Mouse (Mus musculus) erythroblast, adult 5-6 weeks (primary cell): Measurements from ENCODE around the gene Rap1b. TPM values are rescaled to one million over a fixed set of nuclear protein-coding genes. Genes with fewer than 3 reads are reported as not detected.
A peak's percentile ranks its signal among the peaks of the same experiment; 100 is the strongest.

Source experiments
- ATAC-seq: replicated peaks from 2 replicates; pipeline ENCODE4 v1.8.0; 2016; ENCODE audit warnings: moderate number of reproducible peaks, mild to moderate bottlenecking, moderate TSS enrichment, inconsistent platforms; ENCODE audit not compliant: poor library complexity, low FRiP score, severe bottlenecking
- total RNA-seq, 2 experiments: library from RNA; stranded (forward) in 1 of 2; stranded (reverse) in 1 of 2; fragments of 150-400 nt in 1 of 2; fragments of 200-764, 138-1000 nt in 1 of 2; gene quantifications; 2 replicates each; pipeline versions ENCODE4 v1.2.3 to v1.2.4; 2015 to 2017; ENCODE audit warnings: low replicate concordance in 2 of 2

The Rap1b gene
- total RNA-seq, 2 experiments from 2014 or later = 33.7 to 134 TPM

DNA sequence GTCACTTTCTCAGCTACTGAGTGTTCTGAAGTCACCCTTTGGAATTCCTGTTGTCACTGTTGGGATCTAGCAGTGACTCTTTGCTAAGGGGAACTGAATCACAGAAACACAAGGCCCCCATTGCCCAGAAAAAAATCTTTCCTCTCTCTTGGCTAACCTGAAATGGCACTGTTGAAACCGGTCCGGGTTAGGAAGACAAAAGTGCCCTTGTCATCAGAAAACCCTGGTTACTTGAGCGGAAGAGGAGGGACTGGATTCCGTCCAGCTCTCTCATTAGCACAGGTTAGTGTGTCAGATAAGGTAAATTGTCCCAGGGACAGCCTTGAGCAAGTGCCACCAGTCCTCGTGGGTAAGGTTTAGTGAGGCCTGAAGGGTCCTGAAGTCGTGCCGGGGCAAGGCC, 14.5 kb upstream of the Rap1b start:
- no peak for ATAC-seq

- no peak for ATAC-seq
Observed at GRCm38 (mm10) chr10:117859800-117860199, 14.0 kb upstream of the Rap1b start.

GRCm38 (mm10) chr10:117858241-117858640, 12.4 kb upstream of the Rap1b start:
- ATAC-seq = no peak

GRCm38 (mm10) chr10:117856001-117856720, 10.3 kb upstream of the Rap1b start:
- no peak for ATAC-seq

- ATAC-seq = peak; percentile 76
Observed at GRCm38 (mm10) chr10:117852648-117853192, 6.9 kb upstream of the Rap1b start.

- ATAC-seq = no peak
Observed at GRCm38 (mm10) chr10:117848981-117849380, 3.1 kb upstream of the Rap1b start.

- no peak for ATAC-seq
Observed at GRCm38 (mm10) chr10:117846796-117847195, 961 bp upstream of the Rap1b start.

DNA sequence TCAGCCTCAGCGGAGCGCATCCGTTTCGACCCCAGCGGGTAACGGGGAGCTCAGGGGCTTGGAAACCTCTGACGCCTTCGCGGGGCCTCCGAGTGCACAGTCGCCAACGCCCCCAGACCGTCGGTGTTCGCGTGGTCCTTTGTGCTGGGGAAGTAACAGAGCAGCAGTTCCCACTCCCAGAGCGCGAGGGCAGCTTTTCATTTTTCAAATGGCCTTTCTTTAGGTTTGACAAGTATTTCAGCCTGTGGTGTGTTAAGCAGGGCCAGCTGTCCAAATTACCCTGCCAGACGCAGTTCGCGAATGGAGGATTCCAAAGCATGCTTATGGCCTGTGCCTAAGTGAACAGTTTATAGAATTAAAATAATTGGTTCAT, 411 bp upstream of the Rap1b start:
- ATAC-seq = no peak

- peak; percentile 50 for ATAC-seq
Observed at GRCm38 (mm10) chr10:117844782-117845596, 846 bp downstream of the Rap1b start.

DNA sequence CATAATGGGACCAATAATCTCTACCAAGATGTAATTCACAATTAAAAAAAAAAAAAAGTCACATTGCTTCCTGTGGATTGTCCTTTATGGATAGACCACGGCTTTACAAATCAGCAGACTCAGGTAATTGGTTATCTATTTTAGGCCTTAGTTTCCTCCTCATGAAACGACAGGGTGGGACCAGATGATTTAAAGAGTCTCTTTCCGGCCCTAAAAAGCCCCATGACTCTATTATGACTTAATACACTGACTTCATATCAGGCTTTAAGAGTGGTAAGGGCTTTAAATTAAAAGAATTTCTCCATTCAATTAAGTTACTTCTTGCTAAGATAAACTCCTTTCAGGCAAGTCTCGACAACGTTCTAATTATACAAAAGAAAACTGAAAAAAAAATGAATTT, 1.6 kb downstream of the Rap1b start:
- no peak for ATAC-seq

DNA sequence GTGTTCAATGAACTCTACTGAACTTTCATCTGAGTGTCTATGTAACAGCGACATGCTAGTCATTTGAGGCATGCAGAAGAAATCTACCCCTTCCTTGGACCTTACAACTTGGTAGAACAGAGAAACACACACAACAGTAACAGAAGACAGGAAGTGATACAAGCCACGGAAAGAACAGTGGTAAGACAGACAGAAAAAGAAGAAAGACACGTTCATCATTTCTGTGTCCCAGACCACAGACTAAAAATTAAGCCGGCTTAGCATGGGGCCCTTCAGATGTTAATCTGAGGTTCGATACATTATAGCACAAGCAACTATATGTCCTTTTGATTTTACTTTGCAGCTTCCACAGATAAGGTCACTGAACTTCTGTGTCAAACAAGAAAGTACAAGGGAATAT, 2.1 kb downstream of the Rap1b start:
- ATAC-seq = no peak

DNA sequence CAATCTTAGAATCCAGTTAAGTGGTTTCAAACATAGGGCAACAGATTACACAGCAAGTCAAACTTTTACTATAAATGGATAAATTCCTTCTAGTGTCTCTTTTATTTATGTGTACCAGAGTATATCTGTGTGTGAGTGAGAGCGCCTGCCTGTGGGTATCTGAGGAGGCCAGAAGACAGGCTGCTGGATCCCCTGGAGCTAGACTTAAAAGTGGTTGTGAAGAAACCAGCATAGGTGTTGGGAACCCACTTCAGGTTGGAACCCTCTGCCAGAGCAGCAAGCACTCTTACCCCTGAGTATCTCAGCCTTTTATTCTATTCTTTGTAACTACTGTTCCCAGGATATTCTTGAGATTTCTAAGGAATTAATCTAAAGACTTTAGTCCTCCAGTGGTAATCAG, 4.1 kb downstream of the Rap1b start:
- no peak for ATAC-seq

DNA sequence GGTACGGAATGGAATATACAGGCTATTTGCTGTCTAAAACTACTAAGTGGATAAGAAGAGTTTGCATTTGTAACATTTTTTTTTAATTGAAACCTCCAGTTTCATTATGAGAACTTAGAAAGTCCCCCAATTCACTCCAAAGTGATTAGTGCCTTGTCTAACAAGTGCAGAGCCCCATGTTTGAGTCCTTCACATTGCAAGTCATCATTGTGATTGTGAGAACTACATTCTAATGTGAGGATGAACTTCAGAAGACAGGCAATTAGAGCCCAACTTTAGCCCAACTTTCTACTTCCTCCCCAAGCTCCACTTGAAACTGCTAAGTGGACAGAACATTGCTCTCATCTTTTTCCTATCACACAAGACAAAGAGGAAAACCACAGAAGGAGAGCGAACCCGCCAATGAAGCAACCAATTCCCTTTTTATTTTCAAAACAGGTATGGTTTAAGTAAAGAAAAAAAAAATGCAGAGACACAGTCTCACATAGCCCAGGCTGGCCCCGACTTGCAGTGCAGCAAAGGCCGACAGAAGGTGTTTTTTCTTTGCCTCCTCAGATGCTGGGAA, 5.3 kb downstream of the Rap1b start:
- ATAC-seq = no peak

DNA sequence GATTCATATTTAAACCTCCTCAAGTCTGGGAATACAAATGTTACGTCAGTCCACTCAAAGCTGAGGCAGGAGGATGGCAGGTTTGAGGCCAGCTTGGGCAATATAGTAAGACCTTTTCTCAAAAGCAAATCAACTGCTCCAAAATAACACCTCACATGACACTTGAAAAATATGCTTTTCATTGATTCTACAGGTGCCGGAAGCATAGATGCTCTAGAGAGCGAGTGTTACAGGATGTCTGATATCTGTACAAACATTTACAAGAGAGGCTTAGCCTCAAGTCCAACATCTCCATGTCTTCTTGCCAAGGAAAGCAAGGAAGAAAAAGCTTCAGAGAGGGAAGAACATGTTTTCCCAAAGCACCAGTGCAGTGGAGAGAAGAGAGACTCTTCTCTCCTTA, 6.1 kb downstream of the Rap1b start:
- no peak for ATAC-seq

- ATAC-seq = 0 out of 2 replicates have a peak, but pooled peaks have one; percentile 51
Observed at GRCm38 (mm10) chr10:117838924-117839323, 6.9 kb downstream of the Rap1b start.

DNA sequence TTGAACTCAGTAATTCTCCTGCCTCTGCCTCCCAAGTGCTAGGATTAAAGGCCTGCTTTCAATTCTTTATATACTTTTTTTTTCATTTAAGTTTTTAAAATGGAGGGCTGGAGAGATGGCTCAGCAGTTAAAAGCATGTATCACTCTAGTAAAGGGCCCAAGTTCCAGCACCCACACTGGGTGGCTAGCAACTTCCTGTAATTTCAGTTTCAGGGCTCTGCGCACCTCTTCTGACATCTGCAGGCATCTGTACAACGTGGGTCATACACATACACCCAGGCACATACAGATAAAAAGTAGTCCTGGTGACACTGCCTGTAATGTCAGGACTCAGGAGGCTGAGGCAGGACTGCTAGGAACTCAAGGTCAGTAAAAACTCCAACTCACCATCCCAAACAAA, 9.5 kb downstream of the Rap1b start:
- ATAC-seq = no peak

- no peak for ATAC-seq
Observed at GRCm38 (mm10) chr10:117835453-117835852, 10.4 kb downstream of the Rap1b start.

DNA sequence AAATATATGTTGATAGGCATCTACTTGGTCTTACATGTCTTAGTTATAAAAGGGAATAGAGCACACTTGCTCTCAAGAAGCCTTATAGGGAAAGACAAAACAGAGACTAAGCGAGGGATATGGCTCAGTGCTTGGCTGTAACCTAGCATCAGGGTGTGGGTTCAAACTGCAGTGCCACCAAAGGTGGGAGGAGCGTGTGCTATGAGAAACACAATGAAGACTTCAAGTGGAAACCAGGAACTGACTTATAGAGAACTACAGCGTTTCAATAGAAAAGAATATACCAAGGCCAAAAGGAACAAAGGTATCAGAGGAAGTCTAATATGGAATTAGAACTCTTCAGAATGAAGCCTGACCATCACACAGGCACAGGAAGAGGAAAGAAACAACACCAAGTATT, 15.0 kb downstream of the Rap1b start:
- ATAC-seq = no peak

DNA sequence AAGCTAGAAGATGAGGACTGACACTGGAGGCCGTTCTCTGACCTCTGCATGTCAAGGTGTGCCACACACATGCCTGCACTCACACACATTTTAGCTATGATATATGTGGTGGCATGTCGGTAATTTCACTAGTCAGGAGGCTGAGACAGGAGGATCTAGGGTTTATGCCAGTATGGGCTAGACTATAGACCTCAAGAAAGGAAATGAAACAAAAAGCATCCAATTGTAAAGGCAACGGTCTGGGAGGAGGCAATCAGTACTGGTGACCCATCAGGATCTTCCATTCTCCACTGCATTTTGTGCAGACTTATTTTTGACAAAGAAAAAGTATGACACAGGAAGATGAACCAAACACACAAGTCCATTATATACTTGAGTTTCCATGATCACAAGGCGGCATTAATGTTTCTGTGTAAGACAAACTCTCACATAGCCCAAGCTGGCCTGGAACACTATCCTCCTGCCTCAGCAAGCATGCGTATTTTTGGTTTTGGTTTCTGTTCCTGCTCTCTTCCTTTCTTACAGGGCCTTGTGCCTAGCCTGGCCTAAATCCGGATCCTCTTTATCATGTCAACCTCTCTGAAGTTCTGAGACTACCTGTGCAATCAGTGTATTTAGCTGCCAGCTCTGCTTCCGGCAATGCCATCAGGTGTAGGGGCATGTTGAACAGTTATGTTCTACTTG, 16.2 kb downstream of the Rap1b start:
- ATAC-seq = no peak

DNA sequence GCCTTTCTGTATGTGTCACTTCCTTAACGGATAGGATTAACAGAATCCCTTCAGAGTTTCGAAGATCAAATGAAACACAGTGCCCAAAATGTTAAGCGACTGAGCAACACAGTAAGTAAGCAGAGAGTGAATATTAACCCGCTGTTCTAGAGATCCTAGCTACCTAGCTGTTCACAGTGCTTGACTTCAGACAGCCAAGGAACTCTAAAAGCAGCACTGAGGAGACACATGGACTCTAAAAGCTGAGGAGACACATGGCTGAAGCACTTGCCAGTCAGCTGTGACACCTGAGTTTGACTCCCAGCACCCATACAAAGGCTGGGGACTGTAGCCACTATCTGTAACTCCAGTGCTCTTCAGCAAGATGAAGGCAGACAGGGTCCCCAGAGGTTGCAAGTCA, 16.8 kb downstream of the Rap1b start:
- ATAC-seq = no peak
